Mouse (Mus musculus) heart, adult 2 months (tissue): Measurements from ENCODE around the gene Ttc28.

Experiments used
- CTCF ChIP-seq: fragments of 200-600 bp; IDR thresholded peaks from 2 replicates; pipeline ENCODE4 v1.8.1; 2022; ENCODE audit warnings: antibody characterized with exemption, mild to moderate bottlenecking, moderate library complexity
- POLR2A ChIP-seq: fragments of 200-500 bp; IDR thresholded peaks from 2 replicates; pipeline ENCODE4 v1.6.1; 2011; ENCODE audit warnings: mild to moderate bottlenecking, low read depth, low read length, control low read depth; ENCODE audit not compliant: insufficient read depth

- TF ChIP-seq POLR2A (no peak), CTCF (no peak)
These were observed 39.9 kb downstream of the Ttc28 start for GRCm38 (mm10) chr5:110919541-110919940.
